Mouse (Mus musculus) heart, postnatal 0 days (tissue): ENCODE measurements around the gene Npr1. TPM values are rescaled to one million over a fixed set of nuclear protein-coding genes. Genes with fewer than 3 reads are reported as not detected.

ENCODE experiments used
- ATAC-seq: fragments of 200-750 bp; cut with Nextera tagmentation; 2 replicates; pipeline ENCODE4 v1.8.0; 2017; ENCODE audit warnings: low read depth, moderate number of reproducible peaks, moderate library complexity; ENCODE audit not compliant: insufficient read depth
- DNase-seq: peaks from one replicate; pipeline ENCODE4 v3.0.0-alpha.2; 2016; ENCODE audit warnings: low spot score
- H3K27ac ChIP-seq: fragments of 300-500 bp; sonication (generic); 2 replicates; pipeline ENCODE4 v1.5.1; 2014; ENCODE audit warnings: low read depth, mild to moderate bottlenecking
- H3K27me3 ChIP-seq: fragments of 300-500 bp; sonication (generic); 2 replicates; pipeline ENCODE4 v1.6.1; 2014; ENCODE audit warnings: low read length, mixed read lengths; ENCODE audit not compliant: control insufficient read depth, insufficient read depth
- H3K36me3 ChIP-seq: fragments of 300-500 bp; sonication (generic); replicated peaks from 2 replicates; pipeline ENCODE4 v1.6.1; 2014; ENCODE audit warnings: low read length, mixed read lengths; ENCODE audit not compliant: control insufficient read depth, insufficient read depth
- H3K4me1 ChIP-seq: fragments of 300-500 bp; sonication (generic); 2 replicates; pipeline ENCODE4 v1.6.1; 2014; ENCODE audit warnings: antibody characterized with exemption; ENCODE audit not compliant: control insufficient read depth, insufficient read depth
- H3K4me2 ChIP-seq: fragments of 300-500 bp; sonication (generic); 2 replicates; pipeline ENCODE4 v1.6.1; 2014; ENCODE audit warnings: low read depth, mild to moderate bottlenecking, low read length, moderate library complexity
- H3K4me3 ChIP-seq: fragments of 300-500 bp; sonication (generic); 2 replicates; pipeline ENCODE4 v1.5.1; 2014; ENCODE audit warnings: low read depth, low read length
- H3K9ac ChIP-seq: fragments of 300-500 bp; sonication (generic); replicated peaks from 2 replicates; pipeline ENCODE4 v1.6.1; 2014; ENCODE audit warnings: low read depth, low read length, mixed read lengths
- H3K9me3 ChIP-seq: fragments of 300-500 bp; sonication (generic); replicated peaks from 2 replicates; pipeline ENCODE4 v1.6.1; 2016; ENCODE audit warnings: low read length; ENCODE audit not compliant: control insufficient read depth
- CTCF ChIP-seq: IDR thresholded peaks from 2 replicates; pipeline ENCODE4 v1.5.1; 2016; ENCODE audit warnings: antibody characterized with exemption, control low read depth, low read depth
- EP300 ChIP-seq: IDR thresholded peaks from 2 replicates; pipeline ENCODE4 v1.6.1; 2016; ENCODE audit warnings: antibody characterized with exemption, low read depth
- WGBS: fragments of 180-500 bp; shearing (Covaris S2); extraction: QIAGEN DNeasy Blood & Tissue Kit; methylation state at CpG from one replicate; pipeline ENCODE4 v1.1.7; 2014; 5-methylcytosine and 5-hydroxymethylcytosine counted together
- polyA plus RNA-seq: library from polyadenylated mRNA; unstranded; fragments of >200 nt; fragmentation: Nextera tagmentation; extraction: Ambion mirVana; gene quantifications from 2 replicates; pipeline ENCODE4 v1.2.1, GENCODE M21; 2015
- total RNA-seq: library from RNA; depleted of rRNA; stranded (reverse); fragments of >200 nt; gene quantifications from 2 replicates; pipeline ENCODE4 v1.2.3, GENCODE M21; 2014; ENCODE audit warnings: low replicate concordance

The Npr1 gene
- total and polyA plus RNA-seq, 2 experiments from 2014 or later, result 11.2 to 30.9 TPM

- H3K4me2 ChIP-seq, result no peak overlapping the region
- no peak overlapping the region for H3K4me3 ChIP-seq
- DNase-seq, result no peak
- H3K9me3 ChIP-seq, result no peaks in the 10 kb centered on the region
- H3K4me1 ChIP-seq, result peaks cover 7% of the 10 kb centered on the region
- TF ChIP-seq CTCF, result peak; percentile 48
- no peak for TF ChIP-seq EP300
- WGBS, result 44% methylated on average over 2 of the region's 2 CpGs
- no peak overlapping the region for H3K27ac ChIP-seq
- ATAC-seq, result no peak
- H3K27me3 ChIP-seq, result no peaks in the 10 kb centered on the region
- peaks cover 34% of the 10 kb centered on the region for H3K36me3 ChIP-seq
- no peak overlapping the region for H3K9ac ChIP-seq
These were observed 25.7 kb upstream of the Npr1 start for GRCm38 (mm10) chr3:90491350-90491749.

- ATAC-seq (peak; percentile 99), DNase-seq (peak; percentile 97)
- Histone ChIP-seq H3K9me3 (no peaks in the 10 kb centered on the region), H3K27ac (peak within 1 kb of the TSS; percentile 82), H3K36me3 (peaks cover 34% of the 10 kb centered on the region), H3K4me1 (peaks cover 7% of the 10 kb centered on the region), H3K27me3 (no peaks in the 10 kb centered on the region), H3K9ac (peak within 1 kb of the TSS; percentile 83), H3K4me2 (peak within 1 kb of the TSS; percentile 82), H3K4me3 (peak within 1 kb of the TSS; percentile 95)
- under 1% methylated on average over 37 of the region's 37 CpGs for WGBS
- TF ChIP-seq CTCF (peak; percentile 92), EP300 (peak; percentile 84)
These were observed 25.1 kb upstream of the Npr1 start, which contains the start of gene Snapin for GRCm38 (mm10) chr3:90490696-90491256. TSS of gene Snapin (minus strand) at chr3:90491033.

GRCm38 (mm10) chr3:90488576-90488975 is 22.9 kb upstream of the Npr1 start:
- Histone ChIP-seq H3K4me1 (peaks cover 7% of the 10 kb centered on the region), H3K27me3 (no peaks in the 10 kb centered on the region), H3K9me3 (no peaks in the 10 kb centered on the region), H3K27ac (no peak overlapping the region), H3K36me3 (peaks cover 52% of the 10 kb centered on the region), H3K9ac (no peak overlapping the region), H3K4me2 (no peak overlapping the region), H3K4me3 (no peak overlapping the region)
- no peak for TF ChIP-seq CTCF
- no peak for TF ChIP-seq EP300
- ATAC-seq, result no peak
- DNase-seq, result no peak
- WGBS, result 87% methylated on average over 6 of the region's 6 CpGs

GRCm38 (mm10) chr3:90486998-90487397 is 21.3 kb upstream of the Npr1 start:
- no peak for ATAC-seq
- no peak overlapping the region for H3K27ac ChIP-seq
- DNase-seq, result no peak
- H3K4me3 ChIP-seq, result no peak overlapping the region
- WGBS, result 68% methylated on average over 5 of the region's 5 CpGs
- no peak overlapping the region for H3K9ac ChIP-seq
- TF ChIP-seq CTCF (no peak), EP300 (no peak)
- H3K36me3 ChIP-seq, result peaks cover 67% of the 10 kb centered on the region
- H3K4me1 ChIP-seq, result peaks cover 7% of the 10 kb centered on the region
- no peaks in the 10 kb centered on the region for H3K27me3 ChIP-seq
- H3K4me2 ChIP-seq, result no peak overlapping the region
- H3K9me3 ChIP-seq, result no peaks in the 10 kb centered on the region

GRCm38 (mm10) chr3:90475831-90476611 is 10.4 kb upstream of the Npr1 start, which contains the start of gene Ilf2:
TSS of gene Ilf2 (plus strand) at chr3:90476126.
- H3K4me2 ChIP-seq, result peak within 1 kb of the TSS; percentile 79
- DNase-seq (peak; percentile 98), ATAC-seq (peak; percentile 99)
- TF ChIP-seq CTCF, result peak; percentile 41
- TF ChIP-seq EP300, result peak; percentile 95
- peak within 1 kb of the TSS; percentile 73 for H3K4me3 ChIP-seq
- H3K36me3 ChIP-seq, result peaks cover 25% of the 10 kb centered on the region
- peak within 1 kb of the TSS; percentile 93 for H3K27ac ChIP-seq
- peak within 1 kb of the TSS; percentile 87 for H3K9ac ChIP-seq
- 0 out of 2 replicates have a peak, but pooled peaks cover 2% of the 10 kb centered on the region for H3K4me1 ChIP-seq
- no peaks in the 10 kb centered on the region for H3K9me3 ChIP-seq
- no peaks in the 10 kb centered on the region for H3K27me3 ChIP-seq
- WGBS, result under 1% methylated on average over 45 of the region's 45 CpGs
